Mouse (Mus musculus): ENCODE data around the gene Dlg3.

GRCm38 (mm10) chrX:100767885-100768626 is 534 bp downstream of the Dlg3 start:
- TF ChIP-seq POLR2A (IDR thresholded peaks at IDR 0.05; ENCODE audit: low read depth, low read length): no peak
- no peak for TF ChIP-seq CTCF (IDR thresholded peaks at IDR 0.05; ENCODE audit: extremely low read depth, insufficient read depth, insufficient read length, insufficient replicate concordance)

Measured in spleen, adult 2 months (tissue).